Mouse (Mus musculus) CH12.LX (cell line): Measurements from ENCODE around the gene Vmn1r90. TPM values are rescaled to one million over a fixed set of nuclear protein-coding genes. Genes with fewer than 3 reads are reported as not detected.
"Not testable (repeated sequence)": the region's sequence is repeated elsewhere in the genome, so short reads cannot be mapped to it uniquely, and the experiment has no call there.

Experiments used
- DNase-seq: peaks from one replicate; pipeline ENCODE4 v3.0.0-alpha.2; 2013; ENCODE audit errors: extremely low read depth
- H3K27ac ChIP-seq: 2 replicates; pipeline ENCODE4 v1.5.1; 2012; ENCODE audit warnings: low read depth, mild to moderate bottlenecking, control low read depth, moderate library complexity; ENCODE audit not compliant: insufficient read depth
- H3K27me3 ChIP-seq: replicated peaks from 2 replicates; pipeline ENCODE3; 2012; ENCODE audit warnings: inconsistent platforms
- H3K36me3 ChIP-seq, 2 experiments: replicated peaks in 1 of 2; 2 replicates each; pipeline versions ENCODE3 to v1.6.1; 2012; ENCODE audit warnings: inconsistent platforms in 1 of 2, low read length in 1 of 2, mild to moderate bottlenecking in 1 of 2, mixed read lengths in 1 of 2, moderate library complexity in 1 of 2; ENCODE audit not compliant: control insufficient read depth in 1 of 2, insufficient read depth in 1 of 2
- H3K4me1 ChIP-seq, 2 experiments: 2 replicates each; pipeline ENCODE4 v1.6.1; 2012; ENCODE audit warnings: inconsistent platforms in 1 of 2, moderate library complexity in 1 of 2; ENCODE audit not compliant: insufficient read depth in 2 of 2, control insufficient read depth in 1 of 2
- H3K4me2 ChIP-seq: 2 replicates; pipeline ENCODE4 v1.6.1; 2012; ENCODE audit warnings: low read depth, mild to moderate bottlenecking, control low read depth; ENCODE audit not compliant: poor library complexity, insufficient read depth, severe bottlenecking
- H3K4me3 ChIP-seq, 3 experiments: fragments of 150-350 bp in 1 of 3; sonication (generic) in 1 of 3; replicated peaks in 1 of 3; 2 replicates each; pipeline versions ENCODE3 to v1.5.1; 2011 to 2012; ENCODE audit warnings: low read depth in 2 of 3, low read length in 2 of 3, mild to moderate bottlenecking in 2 of 3, moderate library complexity in 2 of 3, control low read depth in 1 of 3, improper control_type of control experiment in 1 of 3, inconsistent platforms in 1 of 3, mixed read lengths in 1 of 3; ENCODE audit not compliant: poor library complexity in 1 of 3
- H3K79me2 ChIP-seq: replicated peaks from 2 replicates; pipeline ENCODE4 v1.6.1; 2012; ENCODE audit warnings: mild to moderate bottlenecking, moderate library complexity; ENCODE audit not compliant: control insufficient read depth, poor library complexity, insufficient read depth, severe bottlenecking; ENCODE audit errors: extremely low read depth
- H3K9ac ChIP-seq: 2 replicates; pipeline ENCODE4 v1.6.1; 2012; ENCODE audit warnings: low read depth, mild to moderate bottlenecking, control low read depth, moderate library complexity; ENCODE audit not compliant: insufficient read depth
- H3K9me3 ChIP-seq: replicated peaks from 2 replicates; pipeline ENCODE3; 2012; ENCODE audit warnings: low read length, inconsistent platforms, mixed read lengths
- CHD1 ChIP-seq: IDR thresholded peaks from 2 replicates; pipeline ENCODE4 v1.6.1; 2012; ENCODE audit warnings: low read depth, low read length, improper control_type of control experiment, inconsistent platforms
- CHD2 ChIP-seq: IDR thresholded peaks from 2 replicates; pipeline ENCODE4 v1.6.1; 2011; ENCODE audit warnings: low read length, improper control_type of control experiment
- E2F4 ChIP-seq: IDR thresholded peaks from 2 replicates; pipeline ENCODE4 v1.6.1; 2011; ENCODE audit warnings: low read depth, low read length, improper control_type of control experiment; ENCODE audit not compliant: insufficient replicate concordance
- ELF1 ChIP-seq: IDR thresholded peaks from 2 replicates; pipeline ENCODE4 v1.6.1; 2014; ENCODE audit warnings: low read depth, mild to moderate bottlenecking, inconsistent platforms, low read length, improper control_type of control experiment
- EP300 ChIP-seq: IDR thresholded peaks from 2 replicates; pipeline ENCODE4 v1.6.1; 2011; ENCODE audit warnings: low read length, improper control_type of control experiment
- ETS1 ChIP-seq: conservative IDR thresholded peaks from 2 replicates; pipeline ENCODE4 v1.6.1; 2012; ENCODE audit warnings: low read depth, mild to moderate bottlenecking, inconsistent platforms, low read length, improper control_type of control experiment, moderate library complexity
- HCFC1 ChIP-seq: IDR thresholded peaks from 2 replicates; pipeline ENCODE4 v1.6.1; 2012; ENCODE audit warnings: low read depth, mild to moderate bottlenecking, inconsistent platforms, low read length, improper control_type of control experiment
- IRF4 ChIP-seq: IDR thresholded peaks from 2 replicates; pipeline ENCODE4 v1.6.1; 2014; ENCODE audit warnings: low read depth, mild to moderate bottlenecking, inconsistent platforms, low read length, improper control_type of control experiment
- JUN ChIP-seq: IDR thresholded peaks from 2 replicates; pipeline ENCODE4 v1.6.1; 2011; ENCODE audit warnings: low read depth, mild to moderate bottlenecking, low read length, improper control_type of control experiment, moderate library complexity; ENCODE audit not compliant: insufficient read depth
- KAT2A ChIP-seq: IDR thresholded peaks from 2 replicates; pipeline ENCODE4 v1.6.1; 2012; ENCODE audit warnings: low read length, improper control_type of control experiment, inconsistent platforms; ENCODE audit not compliant: insufficient replicate concordance
- MAFK ChIP-seq: IDR thresholded peaks from 2 replicates; pipeline ENCODE4 v1.6.1; 2011; ENCODE audit warnings: low read length, improper control_type of control experiment; ENCODE audit not compliant: insufficient replicate concordance
- MAZ ChIP-seq: IDR thresholded peaks from 2 replicates; pipeline ENCODE4 v1.6.1; 2012; ENCODE audit warnings: low read depth, mild to moderate bottlenecking, inconsistent platforms, low read length, improper control_type of control experiment, moderate library complexity
- MEF2A ChIP-seq: IDR thresholded peaks from 2 replicates; pipeline ENCODE4 v1.6.1; 2014; ENCODE audit warnings: low read depth, mild to moderate bottlenecking, inconsistent platforms, low read length, improper control_type of control experiment, borderline replicate concordance
- MYC ChIP-seq: IDR thresholded peaks from 2 replicates; pipeline ENCODE4 v1.6.1; 2011; ENCODE audit warnings: low read depth, mild to moderate bottlenecking, improper control_type of control experiment, low read length
- POLR2A ChIP-seq: IDR thresholded peaks from 2 replicates; pipeline ENCODE4 v1.6.1; 2011; ENCODE audit warnings: low read depth, mild to moderate bottlenecking, improper control_type of control experiment, low read length
- POLR2AphosphoS2 ChIP-seq: IDR thresholded peaks from 2 replicates; pipeline ENCODE4 v1.6.1; 2011; ENCODE audit warnings: low read depth, low read length, improper control_type of control experiment
- RAD21 ChIP-seq: IDR thresholded peaks from 2 replicates; pipeline ENCODE4 v1.6.1; 2011; ENCODE audit warnings: low read depth, mild to moderate bottlenecking, low read length, improper control_type of control experiment, moderate library complexity
- RCOR1 ChIP-seq: conservative IDR thresholded peaks from 2 replicates; pipeline ENCODE4 v1.6.1; 2012; ENCODE audit warnings: low read depth, mild to moderate bottlenecking, inconsistent platforms, low read length, improper control_type of control experiment
- SIN3A ChIP-seq: IDR thresholded peaks from 2 replicates; pipeline ENCODE4 v1.6.1; 2012; ENCODE audit warnings: low read length, improper control_type of control experiment, inconsistent platforms
- SMC3 ChIP-seq: IDR thresholded peaks from 2 replicates; pipeline ENCODE4 v1.6.1; 2011; ENCODE audit warnings: low read depth, low read length, improper control_type of control experiment
- USF1 ChIP-seq: IDR thresholded peaks from 2 replicates; pipeline ENCODE4 v1.6.1; 2014; ENCODE audit warnings: low read depth, mild to moderate bottlenecking, inconsistent platforms, low read length, improper control_type of control experiment
- USF2 ChIP-seq: conservative IDR thresholded peaks from 2 replicates; pipeline ENCODE4 v1.6.1; 2011; ENCODE audit warnings: low read depth, low read length, improper control_type of control experiment
- ZNF384 ChIP-seq: IDR thresholded peaks from 2 replicates; pipeline ENCODE4 v1.6.1; 2012; ENCODE audit warnings: low read depth, low read length, improper control_type of control experiment, inconsistent platforms
- dilution Hi-C: fragments of 300-500 bp; cut with MboI; formaldehyde crosslinking; loops from 2 replicates; pipeline ENCODE4 v1.14.3; 2020; ENCODE audit warnings: low sequenced_read_pairs; ENCODE audit not compliant: extremely low pct_unique_long_range_greater_than_20kb, extremely low pct_ligation_motif_present
- in situ Hi-C: fragments of 300-500 bp; cut with MboI; formaldehyde crosslinking; loops from 3 replicates; pipeline ENCODE4 v1.14.3; 2019; ENCODE audit warnings: low sequenced_read_pairs, low pct_ligation_motif_present, low pct_unique_long_range_greater_than_20kb, mixed read lengths
- polyA plus RNA-seq: library from polyadenylated mRNA; unstranded; fragments of >175 nt; gene quantifications from 2 replicates; pipeline ENCODE4 v1.2.1, GENCODE M21; 2012; ENCODE audit warnings: low read depth; ENCODE audit not compliant: insufficient read length
- total RNA-seq, 2 experiments: library from RNA; depleted of rRNA; stranded (reverse); fragments of 300-350 nt in 1 of 2; fragments of >200 nt in 1 of 2; gene quantifications; 2 replicates each; pipeline ENCODE4 v1.2.3; 2012 to 2014

Vmn1r90 gene
- not detected in 2 replicates for total RNA-seq (2012; rRNA removed)
- not detected in 2 replicates for total RNA-seq (2014; rRNA removed)
- polyA plus RNA-seq = not detected in 2 replicates

- no peak within 1 kb of the TSS for H3K27ac ChIP-seq
- no peaks in the 10 kb centered on the region for H3K27me3 ChIP-seq
- TF ChIP-seq USF1 (no peak), POLR2A (no peak), SMC3 (no peak), EP300 (no peak), POLR2AphosphoS2 (no peak), MEF2A (no peak), CHD2 (no peak), RAD21 (no peak), ZNF384 (no peak), SIN3A (no peak), MAZ (no peak), IRF4 (no peak)
- no peak within 1 kb of the TSS for H3K4me2 ChIP-seq
- H3K4me1 ChIP-seq = no peaks in the 10 kb centered on the region
- H3K9me3 ChIP-seq = peaks cover 24% of the 10 kb centered on the region
- H3K79me2 ChIP-seq = no peaks in the 10 kb centered on the region
- H3K9ac ChIP-seq = no peak within 1 kb of the TSS
- no peak within 1 kb of the TSS for H3K4me3 ChIP-seq
- DNase-seq = no peak
- H3K36me3 ChIP-seq = no peaks in the 10 kb centered on the region
- in situ Hi-C loops (no loop called here), dilution Hi-C loops (no loop called here)
Measured at GRCm38 (mm10) chr7:14563406-14563805, at the start of gene Vmn1r90. TSS of gene Vmn1r90 (minus strand) at chr7:14563506.

- H3K9ac ChIP-seq, H3K36me3 ChIP-seq, H3K4me1 ChIP-seq, H3K4me2 ChIP-seq, H3K27me3 ChIP-seq, dilution Hi-C loops, H3K4me3 ChIP-seq, in situ Hi-C loops, H3K27ac ChIP-seq, H3K79me2 ChIP-seq, DNase-seq: not testable (repeated sequence)
- H3K9me3 ChIP-seq = peaks cover 27% of the 10 kb centered on the region
Measured at GRCm38 (mm10) chr7:14593009-14593408, 29.7 kb upstream of the Vmn1r90 start.

- Histone ChIP-seq H3K4me2 (no peak overlapping the region), H3K4me3 (no peak overlapping the region), H3K27me3 (no peaks in the 10 kb centered on the region), H3K79me2 (no peaks in the 10 kb centered on the region), H3K36me3 (no peaks in the 10 kb centered on the region), H3K9ac (no peak overlapping the region), H3K9me3 (peaks cover 29% of the 10 kb centered on the region), H3K4me1 (no peaks in the 10 kb centered on the region), H3K27ac (no peak overlapping the region)
- in situ Hi-C loops = no loop called here
- DNase-seq = no peak
- dilution Hi-C loops = no loop called here
- TF ChIP-seq RCOR1 = no peak
- TF ChIP-seq HCFC1 = no peak
- no peak for TF ChIP-seq USF2
- no peak for TF ChIP-seq KAT2A
- TF ChIP-seq MYC = no peak
- TF ChIP-seq ELF1 = no peak
- TF ChIP-seq E2F4 = no peak
- TF ChIP-seq SIN3A = no peak
- no peak for TF ChIP-seq CHD1
- TF ChIP-seq EP300 = no peak
- no peak for TF ChIP-seq POLR2A
- TF ChIP-seq JUN = no peak
- TF ChIP-seq ETS1 = no peak
- no peak for TF ChIP-seq USF1
- no peak for TF ChIP-seq MAFK
Measured at GRCm38 (mm10) chr7:14552284-14552683, 11.0 kb downstream of the Vmn1r90 start.
